Mouse (Mus musculus): Measurements from ENCODE around the gene Abcb5. TPM values are rescaled to one million over a fixed set of nuclear protein-coding genes. Genes with fewer than 3 reads are reported as not detected.

Abcb5 gene
- polyA plus RNA-seq, 1 experiment from 2014 or later: not detected

DNA sequence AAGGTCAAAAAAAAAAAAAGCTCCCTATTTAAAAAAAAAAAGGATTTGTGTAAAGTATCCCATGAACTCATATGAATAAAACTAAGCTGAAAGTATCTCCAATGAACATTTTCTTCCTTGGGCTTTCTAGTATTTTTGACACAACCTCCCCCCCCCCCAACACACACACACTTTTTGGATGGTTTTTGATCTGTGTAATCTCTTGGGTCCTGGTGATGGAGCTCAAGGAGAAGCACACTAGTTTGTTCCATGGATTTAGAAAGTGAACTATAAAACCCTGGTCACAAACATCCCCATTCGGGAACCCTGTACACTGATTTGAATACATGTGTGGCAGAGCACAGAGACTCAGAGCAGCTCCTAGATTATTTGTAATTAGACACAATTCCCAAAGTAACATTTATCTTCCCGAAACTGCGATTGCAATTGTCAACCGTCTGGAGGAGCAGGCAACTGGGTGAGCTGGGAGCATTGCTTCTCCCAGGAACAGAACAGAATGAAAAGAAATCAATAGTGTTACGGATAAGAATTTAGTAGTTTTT is 124.8 kb downstream of the Abcb5 start:
- 6% methylated on average over 5 of the region's 5 CpGs for WGBS
- peaks cover 68% of the 10 kb centered on the region for H3K27me3 ChIP-seq (replicated peaks; ENCODE audit: insufficient read depth, low read length)
- no peak for ATAC-seq
- TF ChIP-seq CTCF (IDR thresholded peaks at IDR 0.05): no peak
- no peak for TF ChIP-seq EP300 (IDR thresholded peaks at IDR 0.05)
- H3K9ac ChIP-seq (replicated peaks; ENCODE audit: low read depth): no peak overlapping the region
- DNase-seq (ENCODE audit: low spot score): no peak
- no peaks in the 10 kb centered on the region for H3K9me3 ChIP-seq (ENCODE audit: low read length)
- H3K27ac ChIP-seq (ENCODE audit: low read length): no peak overlapping the region
- H3K36me3 ChIP-seq (ENCODE audit: insufficient read depth, low read length): no peaks in the 10 kb centered on the region
- no peak overlapping the region for H3K4me2 ChIP-seq (replicated peaks; ENCODE audit: low read depth, low read length)
- H3K4me3 ChIP-seq (ENCODE audit: low read depth, low read length): no peak overlapping the region
- H3K4me1 ChIP-seq (ENCODE audit: insufficient read depth, low read depth, low read length): peaks cover 3% of the 10 kb centered on the region; the same call in 1 of the 2 replicates

DNA sequence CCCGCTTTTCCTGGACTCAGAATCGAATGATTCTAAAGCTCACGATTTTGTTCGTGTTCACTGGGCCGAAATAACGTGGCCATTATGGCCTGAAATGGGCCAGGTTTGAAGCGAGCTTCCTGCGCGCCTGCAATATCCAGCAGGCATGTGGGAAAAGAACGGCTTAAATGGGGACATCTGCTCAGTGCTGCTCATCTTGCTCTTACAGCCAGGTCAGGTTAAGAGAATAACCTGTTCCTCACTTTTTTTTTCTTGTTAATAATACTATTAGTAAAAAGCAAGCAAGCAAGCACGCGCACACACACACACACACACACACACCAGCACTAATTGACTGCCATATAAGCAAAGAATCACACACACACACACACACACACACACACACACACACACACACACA is 125.4 kb downstream of the Abcb5 start:
- H3K9ac ChIP-seq (replicated peaks; ENCODE audit: low read depth): no peak overlapping the region
- peaks cover 3% of the 10 kb centered on the region; the same call in 1 of the 2 replicates for H3K4me1 ChIP-seq (ENCODE audit: insufficient read depth, low read depth, low read length)
- no peaks in the 10 kb centered on the region for H3K36me3 ChIP-seq (ENCODE audit: insufficient read depth, low read length)
- H3K4me3 ChIP-seq (ENCODE audit: low read depth, low read length): no peak overlapping the region
- H3K27ac ChIP-seq (ENCODE audit: low read length): no peak overlapping the region
- peaks cover 68% of the 10 kb centered on the region for H3K27me3 ChIP-seq (replicated peaks; ENCODE audit: insufficient read depth, low read length)
- ATAC-seq (no peak), DNase-seq (ENCODE audit: low spot score) (no peak)
- 4% methylated on average over 12 of the region's 12 CpGs for WGBS
- H3K9me3 ChIP-seq (ENCODE audit: low read length): no peaks in the 10 kb centered on the region
- TF ChIP-seq EP300 (IDR thresholded peaks at IDR 0.05) (no peak), CTCF (IDR thresholded peaks at IDR 0.05) (no peak)
- H3K4me2 ChIP-seq (replicated peaks; ENCODE audit: low read depth, low read length): no peak overlapping the region

DNA sequence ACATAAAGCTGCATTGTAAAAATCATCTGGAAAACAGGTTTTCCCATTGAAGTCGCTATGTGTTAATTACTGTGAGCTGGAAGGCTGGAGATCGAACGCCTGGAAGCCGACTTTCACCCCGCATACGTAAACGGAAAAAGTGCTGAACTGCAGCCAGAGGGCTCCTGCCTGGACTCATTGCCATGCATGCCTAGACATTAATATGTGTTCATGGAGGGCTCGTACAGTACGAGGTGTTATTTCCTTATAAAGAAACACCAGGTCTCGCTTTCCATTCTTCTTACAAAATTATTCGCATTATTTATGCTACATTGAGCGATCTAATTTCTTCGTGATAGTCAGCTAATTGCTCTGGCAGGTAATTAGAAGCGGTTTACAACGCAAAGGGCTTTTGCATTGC is 125.9 kb downstream of the Abcb5 start:
- TF ChIP-seq CTCF (IDR thresholded peaks at IDR 0.05): no peak
- TF ChIP-seq EP300 (IDR thresholded peaks at IDR 0.05): no peak
- no peak for DNase-seq (ENCODE audit: low spot score)
- Histone ChIP-seq H3K4me1 (ENCODE audit: insufficient read depth, low read depth, low read length) (peaks cover 3% of the 10 kb centered on the region; the same call in 1 of the 2 replicates), H3K36me3 (ENCODE audit: insufficient read depth, low read length) (no peaks in the 10 kb centered on the region), H3K9ac (replicated peaks; ENCODE audit: low read depth) (no peak overlapping the region), H3K4me3 (ENCODE audit: low read depth, low read length) (no peak overlapping the region), H3K27ac (ENCODE audit: low read length) (no peak overlapping the region), H3K4me2 (replicated peaks; ENCODE audit: low read depth, low read length) (no peak overlapping the region), H3K9me3 (ENCODE audit: low read length) (no peaks in the 10 kb centered on the region), H3K27me3 (replicated peaks; ENCODE audit: insufficient read depth, low read length) (peaks cover 67% of the 10 kb centered on the region)
- no peak for ATAC-seq
- WGBS: 4% methylated on average over 15 of the region's 15 CpGs

DNA sequence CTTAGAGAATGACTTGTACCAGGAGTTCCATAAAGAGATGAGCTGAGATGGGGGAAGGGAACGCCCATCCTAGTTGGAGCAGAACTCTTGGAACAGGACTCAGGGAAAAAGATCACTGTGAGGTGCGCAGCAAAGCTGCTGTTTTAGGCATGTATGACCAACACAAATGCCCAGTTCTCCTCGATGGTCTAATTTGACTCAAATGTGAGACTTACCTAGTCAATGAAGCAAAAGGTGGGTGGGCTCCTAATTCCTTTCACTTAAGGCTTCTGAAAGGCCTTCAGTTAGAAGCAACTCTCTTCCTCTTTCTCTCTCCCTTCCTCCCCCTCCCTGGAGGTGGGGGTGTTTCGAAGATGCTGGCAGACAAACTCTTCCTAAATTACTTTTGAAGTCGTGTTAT is 126.8 kb downstream of the Abcb5 start:
- no peaks in the 10 kb centered on the region for H3K9me3 ChIP-seq (ENCODE audit: low read length)
- ATAC-seq: no peak
- no peak for DNase-seq (ENCODE audit: low spot score)
- no peak overlapping the region for H3K4me2 ChIP-seq (replicated peaks; ENCODE audit: low read depth, low read length)
- no peak overlapping the region for H3K27ac ChIP-seq (ENCODE audit: low read length)
- H3K4me1 ChIP-seq (ENCODE audit: insufficient read depth, low read depth, low read length): peaks cover 3% of the 10 kb centered on the region; the same call in 1 of the 2 replicates
- no peak overlapping the region for H3K4me3 ChIP-seq (ENCODE audit: low read depth, low read length)
- WGBS: 9% methylated on average over 5 of the region's 5 CpGs
- peaks cover 72% of the 10 kb centered on the region for H3K27me3 ChIP-seq (replicated peaks; ENCODE audit: insufficient read depth, low read length)
- no peak overlapping the region for H3K9ac ChIP-seq (replicated peaks; ENCODE audit: low read depth)
- TF ChIP-seq EP300 (IDR thresholded peaks at IDR 0.05) (no peak), CTCF (IDR thresholded peaks at IDR 0.05) (no peak)
- no peaks in the 10 kb centered on the region for H3K36me3 ChIP-seq (ENCODE audit: insufficient read depth, low read length)

DNA sequence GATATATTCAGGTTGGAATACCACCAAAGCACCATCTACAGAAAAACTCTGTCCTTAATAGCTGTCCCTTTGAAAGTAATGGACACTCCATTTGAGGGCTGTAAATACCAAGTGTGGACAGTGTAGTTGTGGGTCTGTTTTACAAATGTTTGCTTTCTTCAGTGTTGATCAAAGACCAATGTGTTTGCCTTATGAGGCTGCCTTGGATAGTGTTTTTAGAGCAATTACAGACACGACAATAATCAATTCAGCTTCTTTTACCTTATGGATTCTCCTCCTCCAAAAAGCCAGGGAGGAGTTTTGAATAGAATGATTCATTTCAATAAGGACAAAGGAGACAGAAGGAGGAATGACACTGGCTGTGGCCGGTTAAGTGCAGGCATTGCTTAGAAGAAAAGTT is 128.0 kb downstream of the Abcb5 start:
- no peak overlapping the region for H3K27ac ChIP-seq (ENCODE audit: low read length)
- TF ChIP-seq EP300 (IDR thresholded peaks at IDR 0.05): no peak
- TF ChIP-seq CTCF (IDR thresholded peaks at IDR 0.05): no peak
- no peak overlapping the region for H3K4me3 ChIP-seq (ENCODE audit: low read depth, low read length)
- peaks cover 61% of the 10 kb centered on the region for H3K27me3 ChIP-seq (replicated peaks; ENCODE audit: insufficient read depth, low read length)
- no peak overlapping the region for H3K4me2 ChIP-seq (replicated peaks; ENCODE audit: low read depth, low read length)
- ATAC-seq: no peak
- H3K9ac ChIP-seq (replicated peaks; ENCODE audit: low read depth): no peak overlapping the region
- no peaks in the 10 kb centered on the region for H3K36me3 ChIP-seq (ENCODE audit: insufficient read depth, low read length)
- peaks cover 3% of the 10 kb centered on the region; the same call in 1 of the 2 replicates for H3K4me1 ChIP-seq (ENCODE audit: insufficient read depth, low read depth, low read length)
- no peaks in the 10 kb centered on the region for H3K9me3 ChIP-seq (ENCODE audit: low read length)
- WGBS: 11% methylated on average over 2 of the region's 2 CpGs
- no peak for DNase-seq (ENCODE audit: low spot score)

DNA sequence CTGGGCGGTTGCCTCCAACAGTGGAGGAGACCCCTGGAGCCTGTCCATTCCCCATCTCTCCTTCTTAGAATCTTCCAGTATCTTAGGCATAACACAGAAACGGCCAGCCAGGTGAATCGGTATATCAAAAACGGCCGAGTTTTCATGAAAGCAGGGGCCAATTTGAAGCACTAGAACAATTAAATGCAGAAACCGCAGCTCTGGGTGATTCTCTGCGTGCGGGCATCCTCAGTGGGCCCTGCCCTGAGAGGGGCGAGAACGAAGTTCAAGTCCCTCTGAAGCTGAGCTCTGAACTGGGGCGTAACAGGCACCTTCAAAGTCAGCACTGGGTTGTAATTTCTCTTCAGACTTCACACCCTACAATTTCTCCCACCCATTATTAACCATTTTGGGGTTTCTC is 128.9 kb downstream of the Abcb5 start:
- H3K4me1 ChIP-seq (ENCODE audit: insufficient read depth, low read depth, low read length): no peaks in the 10 kb centered on the region; the same call in 1 of the 2 replicates
- DNase-seq (ENCODE audit: low spot score) (no peak), ATAC-seq (no peak)
- no peak overlapping the region for H3K27ac ChIP-seq (ENCODE audit: low read length)
- no peaks in the 10 kb centered on the region for H3K36me3 ChIP-seq (ENCODE audit: insufficient read depth, low read length)
- H3K9ac ChIP-seq (replicated peaks; ENCODE audit: low read depth): no peak overlapping the region
- H3K9me3 ChIP-seq (ENCODE audit: low read length): no peaks in the 10 kb centered on the region
- 3% methylated on average over 11 of the region's 11 CpGs for WGBS
- no peak for TF ChIP-seq EP300 (IDR thresholded peaks at IDR 0.05)
- no peak for TF ChIP-seq CTCF (IDR thresholded peaks at IDR 0.05)
- H3K27me3 ChIP-seq (replicated peaks; ENCODE audit: insufficient read depth, low read length): peaks cover 54% of the 10 kb centered on the region
- H3K4me2 ChIP-seq (replicated peaks; ENCODE audit: low read depth, low read length): peak overlapping the region; percentile 67
- 0 out of 2 replicates have a peak overlapping the region, but pooled peaks have one; percentile 50 for H3K4me3 ChIP-seq (ENCODE audit: low read depth, low read length)

All from lung, postnatal 0 days (tissue).